Mouse (Mus musculus) Patski (cell line): ENCODE measurements around the gene U2af1l4. TPM values are rescaled to one million over a fixed set of nuclear protein-coding genes. Genes with fewer than 3 reads are reported as not detected.

Source experiments
- ATAC-seq: fragments of 100-300 bp; one replicate; pipeline ENCODE4 v1.8.0; 2021
- CTCF ChIA-PET: fragments of 350-600 bp; sonication (Branson Sonifier 250); formaldehyde crosslinking; loops from one replicate; lab custom pipeline; 2022; ENCODE audit warnings: inconsistent platforms; lab: Charles Lee
- POLR2A ChIA-PET: fragments of 350-600 bp; sonication (Branson Sonifier 250); formaldehyde crosslinking; loops from one replicate; lab custom pipeline; 2022; ENCODE audit warnings: antibody characterized with exemption, inconsistent platforms; lab: Charles Lee
- DNase-seq: peaks from one replicate; pipeline ENCODE4 v3.0.0-alpha.2; 2011; ENCODE audit warnings: low read depth, low spot score
- H3K27me3 ChIP-seq: fragments of 371-371 bp; one replicate; pipeline ENCODE4 v1.5.1; 2021
- CTCF ChIP-seq: fragments of 100-300 bp; IDR thresholded peaks from one replicate; pipeline ENCODE4 v1.5.1; 2021
- in situ Hi-C: fragments of 300-500 bp; cut with MboI; formaldehyde crosslinking; loops from 3 replicates; pipeline ENCODE4 v1.11.1; 2018; ENCODE audit warnings: low pct_unique_long_range_greater_than_20kb, mixed read lengths
- polyA plus RNA-seq: library from polyadenylated mRNA; unstranded; gene quantifications from one replicate; pipeline ENCODE4 v1.2.3, GENCODE M21; 2021

Gene U2af1l4
- polyA plus RNA-seq, 1 experiment from 2014 or later = 47.8 TPM

- ATAC-seq (no peak), DNase-seq (no peak)
- ChIA-PET POLR2A (no interaction called here), CTCF (interaction anchor here (1.1 to 2.3 kb wide), 3 partner anchors 11 to 40 kb away, joined by 3 to 13 read pairs (median 4); no protein-coding TSS in a partner anchor)
- no peaks in the 10 kb centered on the region for H3K27me3 ChIP-seq
- in situ Hi-C loops = no loop called here
- TF ChIP-seq CTCF = no peak
Measured at GRCm38 (mm10) chr7:30531291-30531815, 31.7 kb upstream of the U2af1l4 start.

GRCm38 (mm10) chr7:30532931-30533330, 30.2 kb upstream of the U2af1l4 start:
- no peaks in the 10 kb centered on the region for H3K27me3 ChIP-seq
- no peak for ATAC-seq
- POLR2A ChIA-PET = no interaction called here
- in situ Hi-C loops = no loop called here
- no peak for DNase-seq
- CTCF ChIA-PET = interaction anchor here (2.3 kb wide), 1 partner anchor 41 kb away, joined by 13 read pairs; no protein-coding TSS in a partner anchor
- no peak for TF ChIP-seq CTCF

- DNase-seq = no peak
- no peak for TF ChIP-seq CTCF
- no peak for ATAC-seq
- in situ Hi-C loops = no loop called here
- H3K27me3 ChIP-seq = no peaks in the 10 kb centered on the region
- POLR2A ChIA-PET = interaction anchor here (0.5 kb wide), 1 partner anchor 197 kb away, joined by 3 read pairs; no protein-coding TSS in a partner anchor
- CTCF ChIA-PET = no interaction called here
Measured at GRCm38 (mm10) chr7:30533941-30534632, 29.0 kb upstream of the U2af1l4 start.

- CTCF ChIA-PET = interaction anchor here (1.1 to 1.9 kb wide), 2 partner anchors 18 to 91 kb away, joined by 3 to 6 read pairs; partner anchors contain the start of genes Cox6b1, Hspb6 and Proser3
- peak; percentile 87 for ATAC-seq
Measured at GRCm38 (mm10) chr7:30534633-30535577, 28.2 kb upstream of the U2af1l4 start, which contains the start of gene Arhgap33. TSS of gene Arhgap33 (minus strand) at chr7:30535060.

GRCm38 (mm10) chr7:30540572-30540971, 22.5 kb upstream of the U2af1l4 start:
- in situ Hi-C loops = no loop called here
- ATAC-seq (no peak), DNase-seq (no peak)
- POLR2A ChIA-PET = no interaction called here
- CTCF ChIA-PET = interaction anchor here (1.2 kb wide), 1 partner anchor 11 kb away, joined by 3 read pairs; no protein-coding TSS in a partner anchor
- no peaks in the 10 kb centered on the region for H3K27me3 ChIP-seq
- TF ChIP-seq CTCF = no peak

More at GRCm38 (mm10) chr7:30534633-30535577, 28.2 kb upstream of the U2af1l4 start, which contains the start of gene Arhgap33:
- no peaks in the 10 kb centered on the region for H3K27me3 ChIP-seq
- in situ Hi-C loops = no loop called here
- DNase-seq = peak; percentile 77
- no peak for TF ChIP-seq CTCF
- POLR2A ChIA-PET = interaction anchor here (0.7 to 1.2 kb wide), 2 partner anchors 18 to 217 kb away, joined by 3 to 4 read pairs; no protein-coding TSS in a partner anchor

GRCm38 (mm10) chr7:30544327-30544726, 18.8 kb upstream of the U2af1l4 start:
- no peaks in the 10 kb centered on the region for H3K27me3 ChIP-seq
- no peak for TF ChIP-seq CTCF
- no peak for ATAC-seq
- ChIA-PET POLR2A (no interaction called here), CTCF (no interaction called here)
- in situ Hi-C loops = no loop called here
- no peak for DNase-seq

- in situ Hi-C loops = loop anchor here (5.0 to 10.0 kb wide), 2 partner anchors 58 to 1725 kb away; partner anchors contain the start of genes Ech1 and Prodh2
- CTCF ChIA-PET = no interaction called here
Measured at GRCm38 (mm10) chr7:30549880-30550279, 13.2 kb upstream of the U2af1l4 start.

GRCm38 (mm10) chr7:30550603-30551002, 12.5 kb upstream of the U2af1l4 start:
- no peak for ATAC-seq
- no peaks in the 10 kb centered on the region for H3K27me3 ChIP-seq
- no peak for DNase-seq
- POLR2A ChIA-PET = interaction anchor here (0.6 kb wide), 2 partner anchors 59 to 60 kb away, joined by 3 read pairs; no protein-coding TSS in a partner anchor
- CTCF ChIA-PET = interaction anchor here (1.3 kb wide), 1 partner anchor 21 kb away, joined by 5 read pairs; no protein-coding TSS in a partner anchor
- no peak for TF ChIP-seq CTCF
- in situ Hi-C loops = loop anchor here (10.0 kb wide), 1 partner anchor 1726 kb away; the partner anchor contains the start of gene Ech1

More at GRCm38 (mm10) chr7:30549880-30550279, 13.2 kb upstream of the U2af1l4 start:
- POLR2A ChIA-PET = no interaction called here
- no peaks in the 10 kb centered on the region for H3K27me3 ChIP-seq
- ATAC-seq = no peak
- no peak for DNase-seq
- TF ChIP-seq CTCF = no peak

- ChIA-PET POLR2A (interaction anchor here (0.6 kb wide), 1 partner anchor 60 kb away, joined by 3 read pairs; no protein-coding TSS in a partner anchor), CTCF (interaction anchor here (0.7 to 1.3 kb wide), 2 partner anchors 22 to 59 kb away, joined by 3 to 5 read pairs; no protein-coding TSS in a partner anchor)
- TF ChIP-seq CTCF = no peak
- ATAC-seq (peak; percentile 49), DNase-seq (no peak)
- H3K27me3 ChIP-seq = no peaks in the 10 kb centered on the region
- in situ Hi-C loops = loop anchor here (10.0 kb wide), 1 partner anchor 1727 kb away; the partner anchor contains the start of gene Ech1
Measured at GRCm38 (mm10) chr7:30551445-30552101, 11.5 kb upstream of the U2af1l4 start.
